Mouse (Mus musculus) intestine, embryonic 15.5 days (tissue): Measurements from ENCODE around the gene Pmp22. TPM values are rescaled to one million over a fixed set of nuclear protein-coding genes. Genes with fewer than 3 reads are reported as not detected.

Experiments used
- ATAC-seq: fragments of 200-750 bp; cut with Nextera tagmentation; 2 replicates; pipeline ENCODE4 v1.8.0; 2017; ENCODE audit warnings: moderate TSS enrichment, moderate library complexity
- H3K27ac ChIP-seq: fragments of 300-500 bp; sonication (generic); 2 replicates; pipeline ENCODE4 v1.5.1; 2015; ENCODE audit warnings: mild to moderate bottlenecking, inconsistent platforms
- H3K27me3 ChIP-seq: fragments of 300-500 bp; sonication (generic); replicated peaks from 2 replicates; pipeline ENCODE4 v1.6.1; 2015; ENCODE audit warnings: inconsistent platforms
- H3K36me3 ChIP-seq: fragments of 300-500 bp; sonication (generic); 2 replicates; pipeline ENCODE4 v1.6.1; 2015; ENCODE audit warnings: inconsistent platforms
- H3K4me1 ChIP-seq: fragments of 300-500 bp; sonication (generic); replicated peaks from 2 replicates; pipeline ENCODE4 v1.6.1; 2015; ENCODE audit warnings: inconsistent platforms
- H3K4me2 ChIP-seq: fragments of 300-500 bp; sonication (generic); replicated peaks from 2 replicates; pipeline ENCODE4 v1.6.1; 2015; ENCODE audit warnings: mild to moderate bottlenecking, inconsistent platforms
- H3K4me3 ChIP-seq: fragments of 300-500 bp; sonication (generic); replicated peaks from 2 replicates; pipeline ENCODE4 v1.5.1; 2015; ENCODE audit warnings: inconsistent platforms
- H3K9ac ChIP-seq: fragments of 300-500 bp; sonication (generic); 2 replicates; pipeline ENCODE4 v1.6.1; 2015; ENCODE audit warnings: inconsistent platforms
- H3K9me3 ChIP-seq: fragments of 300-500 bp; sonication (generic); 2 replicates; pipeline ENCODE4 v1.6.1; 2016; ENCODE audit warnings: inconsistent platforms
- WGBS: fragments of 180-500 bp; shearing (Covaris S2); methylation state at CpG from one replicate; pipeline ENCODE4 v1.1.7; 2015; 5-methylcytosine and 5-hydroxymethylcytosine counted together
- polyA plus RNA-seq: library from polyadenylated mRNA; unstranded; fragments of >200 nt; fragmentation: Nextera tagmentation; extraction: Ambion mirVana; gene quantifications from 2 replicates; pipeline ENCODE4 v1.2.1, GENCODE M21; 2015

Pmp22 gene
- polyA plus RNA-seq, 1 experiment from 2014 or later: 115 TPM

DNA sequence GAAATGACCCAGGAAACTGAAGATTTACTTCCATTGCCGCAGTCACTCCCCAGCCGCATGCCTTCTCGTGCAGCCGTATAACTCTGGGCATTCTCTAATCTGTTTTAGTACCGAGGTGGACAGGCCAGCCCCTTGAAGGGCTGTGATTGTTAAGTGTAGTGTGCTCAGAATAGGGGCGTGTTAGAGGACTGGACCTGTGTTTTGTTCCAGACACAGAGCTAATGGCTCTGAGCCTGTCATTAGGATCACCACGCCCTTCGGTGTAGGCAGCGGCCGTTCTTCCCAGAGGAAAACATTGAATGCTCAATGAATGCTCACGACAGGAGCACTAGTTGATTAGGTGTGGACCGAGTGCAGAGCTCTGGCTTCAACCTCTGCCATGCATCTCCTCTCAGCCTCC lies 1.1 kb downstream of the Pmp22 start:
- Histone ChIP-seq H3K9me3 (no peaks in the 10 kb centered on the region), H3K27me3 (peaks cover 27% of the 10 kb centered on the region; the same call in 1 of the 2 replicates), H3K4me3 (no peak overlapping the region), H3K4me2 (peak overlapping the region; percentile 37), H3K9ac (no peak overlapping the region), H3K4me1 (peaks cover 29% of the 10 kb centered on the region), H3K36me3 (no peaks in the 10 kb centered on the region), H3K27ac (no peak overlapping the region)
- 28% methylated on average over 12 of the region's 12 CpGs for WGBS
- no peak for ATAC-seq

- WGBS: 39% methylated on average over 8 of the region's 8 CpGs
- Histone ChIP-seq H3K9ac (peak overlapping the region; percentile 71; the same call in 1 of the 2 replicates), H3K27ac (no peak overlapping the region)
Observed at GRCm38 (mm10) chr11:63130497-63130896, 1.7 kb downstream of the Pmp22 start.

DNA sequence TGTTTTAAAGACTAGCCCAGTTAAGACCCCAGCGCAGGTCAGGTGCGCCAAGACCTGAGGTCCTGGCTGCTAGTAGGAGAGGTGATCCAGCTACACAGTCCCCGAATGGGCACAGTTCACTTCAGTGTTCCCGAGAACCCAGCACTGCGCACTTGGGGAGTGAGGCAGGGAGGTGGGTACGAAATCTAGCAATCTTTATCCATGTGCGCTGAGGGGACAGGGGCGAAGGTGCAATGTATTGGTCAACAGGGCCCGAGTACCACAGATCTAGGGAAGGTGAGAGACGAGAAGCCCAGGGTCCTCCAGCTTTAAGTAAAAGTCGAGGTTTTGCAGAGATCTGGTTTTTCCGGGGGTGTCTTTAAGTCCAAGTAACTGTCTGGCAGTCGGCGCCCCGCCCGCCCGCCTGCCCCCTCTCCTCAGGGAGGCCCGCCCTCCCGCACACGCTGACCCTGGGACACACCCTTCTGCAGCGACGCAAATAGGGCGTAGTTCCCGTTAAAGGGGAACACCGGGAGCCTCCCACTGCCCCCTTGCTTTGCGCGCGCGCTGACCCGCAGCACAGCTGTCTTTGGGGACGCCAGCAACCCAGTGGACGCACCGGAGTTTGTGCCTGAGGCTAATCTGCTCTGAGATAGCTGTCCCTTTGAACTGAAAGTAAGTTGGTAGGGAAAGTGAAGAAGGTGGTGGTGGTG lies 2.4 kb downstream of the Pmp22 start:
- peak overlapping the region; percentile 96; the same call in 1 of the 2 replicates for H3K27ac ChIP-seq
- H3K27me3 ChIP-seq: peaks cover 27% of the 10 kb centered on the region; the same call in 1 of the 2 replicates
- H3K36me3 ChIP-seq: no peaks in the 10 kb centered on the region
- peaks cover 31% of the 10 kb centered on the region for H3K4me1 ChIP-seq
- WGBS: 5% methylated on average over 33 of the region's 33 CpGs
- peak overlapping the region; percentile 63 for H3K4me3 ChIP-seq
- H3K9me3 ChIP-seq: no peaks in the 10 kb centered on the region
- peak overlapping the region; percentile 71 for H3K9ac ChIP-seq
- ATAC-seq: peak; percentile 39; the same call in 1 of the 2 replicates
- H3K4me2 ChIP-seq: peak overlapping the region; percentile 82

More at GRCm38 (mm10) chr11:63130497-63130896, 1.7 kb downstream of the Pmp22 start:
- peaks cover 31% of the 10 kb centered on the region for H3K4me1 ChIP-seq
- no peak for ATAC-seq
- peaks cover 27% of the 10 kb centered on the region; the same call in 1 of the 2 replicates for H3K27me3 ChIP-seq
- peak overlapping the region; percentile 63 for H3K4me3 ChIP-seq
- peak overlapping the region; percentile 82 for H3K4me2 ChIP-seq
- H3K36me3 ChIP-seq: no peaks in the 10 kb centered on the region
- H3K9me3 ChIP-seq: no peaks in the 10 kb centered on the region

DNA sequence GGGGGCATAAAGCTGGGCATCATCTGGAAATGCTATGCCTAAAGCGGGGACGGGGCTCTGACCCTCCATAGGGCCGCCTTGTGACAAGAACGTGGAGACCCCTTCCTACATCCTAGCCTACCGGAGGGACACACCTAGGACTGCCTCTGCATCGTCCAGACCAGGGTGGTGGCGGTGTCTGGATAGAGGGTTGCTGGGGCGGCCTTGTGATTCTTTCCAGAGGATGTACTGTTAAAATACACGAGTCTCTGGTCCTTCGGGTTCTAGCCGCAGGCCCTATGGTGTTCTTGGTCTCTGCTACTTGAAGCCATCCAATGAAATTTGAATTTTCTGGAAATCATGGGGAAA lies 2.9 kb downstream of the Pmp22 start:
- no peaks in the 10 kb centered on the region for H3K9me3 ChIP-seq
- ATAC-seq: no peak
- H3K9ac ChIP-seq: peak overlapping the region; percentile 71
- H3K36me3 ChIP-seq: no peaks in the 10 kb centered on the region
- peak overlapping the region; percentile 96 for H3K27ac ChIP-seq
- peak overlapping the region; percentile 63 for H3K4me3 ChIP-seq
- WGBS: 6% methylated on average over 11 of the region's 11 CpGs
- H3K27me3 ChIP-seq: peaks cover 27% of the 10 kb centered on the region; the same call in 1 of the 2 replicates
- peaks cover 31% of the 10 kb centered on the region for H3K4me1 ChIP-seq
- H3K4me2 ChIP-seq: peak overlapping the region; percentile 82

- no peak for ATAC-seq
- Histone ChIP-seq H3K27me3 (peaks cover 27% of the 10 kb centered on the region; the same call in 1 of the 2 replicates), H3K4me3 (peak overlapping the region; percentile 63), H3K4me2 (peak overlapping the region; percentile 82), H3K9me3 (no peaks in the 10 kb centered on the region), H3K9ac (peak overlapping the region; percentile 71), H3K27ac (peak overlapping the region; percentile 96), H3K4me1 (peaks cover 31% of the 10 kb centered on the region), H3K36me3 (no peaks in the 10 kb centered on the region)
- 2% methylated on average over 11 of the region's 11 CpGs for WGBS
Observed at GRCm38 (mm10) chr11:63132151-63132500, 3.3 kb downstream of the Pmp22 start.

DNA sequence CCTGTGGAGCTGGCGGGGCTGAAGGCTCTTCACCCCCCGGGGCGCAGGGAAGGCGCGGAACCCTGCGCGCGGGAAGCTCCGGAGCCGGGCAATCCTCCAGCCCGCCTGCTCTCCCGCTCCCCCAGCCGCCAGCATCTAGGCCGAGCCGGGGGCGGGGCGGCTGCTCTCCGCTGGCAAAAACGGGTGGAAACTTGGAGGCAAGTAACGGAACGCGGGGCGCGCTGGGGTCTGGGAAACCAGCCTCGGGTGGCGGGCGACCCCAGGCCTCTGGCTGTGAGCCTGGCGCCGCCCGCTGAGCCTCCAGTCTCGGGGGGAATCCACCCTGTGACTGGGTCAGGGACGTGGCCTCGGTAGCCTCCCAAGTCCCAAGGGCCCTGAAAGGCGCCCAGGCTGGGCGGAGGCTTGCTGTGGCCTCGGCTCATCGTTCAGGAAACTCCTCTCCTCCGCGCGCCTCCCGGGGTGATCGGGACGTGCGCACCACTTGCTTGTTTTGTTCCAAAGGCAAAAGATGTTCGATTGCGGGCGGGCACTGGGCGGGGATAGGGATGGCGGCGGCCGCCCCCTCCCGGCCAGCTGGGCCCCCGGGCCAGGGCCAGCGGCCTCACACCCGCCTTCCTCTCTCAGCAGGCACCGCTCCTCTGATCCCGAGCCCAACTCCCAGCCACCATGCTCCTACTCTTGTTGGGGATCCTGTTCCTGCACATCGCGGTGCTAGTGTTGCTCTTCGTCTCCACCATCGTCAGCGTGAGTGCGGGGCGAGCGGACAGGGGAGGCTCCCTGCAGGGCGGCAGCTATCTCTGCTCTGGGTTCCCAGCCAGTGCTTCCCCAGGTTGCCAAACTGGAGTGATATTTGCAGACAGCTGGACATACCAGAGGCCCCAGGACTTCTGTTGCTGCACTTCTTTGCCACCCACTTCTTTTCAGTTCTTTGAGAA lies 4.0 kb downstream of the Pmp22 start:
- H3K4me2 ChIP-seq: peak overlapping the region; percentile 82
- peaks cover 31% of the 10 kb centered on the region for H3K4me1 ChIP-seq
- no peaks in the 10 kb centered on the region for H3K9me3 ChIP-seq
- H3K4me3 ChIP-seq: peak overlapping the region; percentile 63
- H3K9ac ChIP-seq: peak overlapping the region; percentile 71
- no peaks in the 10 kb centered on the region for H3K36me3 ChIP-seq
- under 1% methylated on average over 65 of the region's 66 CpGs for WGBS
- peaks cover 27% of the 10 kb centered on the region; the same call in 1 of the 2 replicates for H3K27me3 ChIP-seq
- peak overlapping the region; percentile 96 for H3K27ac ChIP-seq
- peak; percentile 76 for ATAC-seq

DNA sequence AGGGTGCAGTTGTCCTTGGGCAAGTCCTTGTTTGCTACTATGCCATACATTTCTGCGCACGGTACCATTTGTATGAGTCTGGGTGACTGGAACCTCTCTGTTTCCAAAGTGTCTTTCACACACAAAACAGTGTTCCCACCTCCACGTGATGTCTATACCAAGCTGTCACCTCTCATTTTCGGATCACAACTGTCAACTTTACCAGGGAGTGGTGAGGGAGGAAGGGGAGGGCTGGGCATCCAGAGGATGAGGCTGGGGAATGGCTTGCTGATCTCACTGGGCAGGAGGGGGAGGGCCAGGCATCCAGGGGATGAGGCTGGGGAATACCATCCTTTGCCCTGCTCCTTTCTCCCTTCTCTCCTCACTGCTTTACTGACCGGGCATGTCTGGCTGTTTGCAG lies 5.2 kb downstream of the Pmp22 start:
- Histone ChIP-seq H3K27me3 (peaks cover 27% of the 10 kb centered on the region; the same call in 1 of the 2 replicates), H3K4me3 (no peak overlapping the region), H3K4me1 (peaks cover 30% of the 10 kb centered on the region), H3K9me3 (no peaks in the 10 kb centered on the region), H3K27ac (no peak overlapping the region), H3K9ac (no peak overlapping the region), H3K36me3 (no peaks in the 10 kb centered on the region), H3K4me2 (peak overlapping the region; percentile 82)
- no peak for ATAC-seq
- WGBS: 87% methylated on average over 5 of the region's 5 CpGs

DNA sequence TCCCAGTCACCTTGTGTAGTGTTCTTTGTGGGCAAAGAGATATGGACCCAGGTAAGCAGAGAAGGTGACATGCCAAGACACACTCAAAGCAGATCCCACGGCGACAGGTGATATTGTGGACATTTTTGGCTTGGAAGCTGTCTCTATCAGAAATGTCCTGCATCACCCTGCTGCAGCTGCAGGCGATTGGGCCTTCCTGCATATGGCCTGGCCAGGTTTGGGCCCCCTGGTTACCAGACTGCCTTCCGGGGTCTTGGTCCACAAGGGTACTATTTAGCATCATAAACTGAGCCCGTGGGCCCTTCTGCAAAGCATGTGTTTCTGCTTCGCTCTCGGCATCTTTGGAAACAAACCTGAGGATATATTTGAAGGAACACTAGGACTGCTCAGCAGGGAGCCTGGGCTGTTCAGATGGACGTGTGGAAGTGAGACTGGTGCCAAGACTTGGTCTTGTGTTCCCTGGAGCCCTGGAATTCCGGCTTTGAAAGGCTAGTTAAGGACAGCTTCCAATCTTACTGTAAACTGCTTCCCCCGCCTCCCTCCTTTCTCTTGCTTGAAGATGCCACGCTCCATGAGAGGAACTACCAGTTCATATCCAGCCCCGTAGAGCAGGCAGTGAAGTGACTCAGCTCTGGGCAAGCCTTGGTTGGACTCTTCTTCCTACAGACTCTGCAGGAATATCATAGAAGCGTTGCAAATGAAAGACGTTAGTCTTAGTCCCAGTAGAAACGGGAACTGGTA lies 6.1 kb downstream of the Pmp22 start:
- WGBS: 67% methylated on average over 15 of the region's 15 CpGs
- no peak for ATAC-seq

DNA sequence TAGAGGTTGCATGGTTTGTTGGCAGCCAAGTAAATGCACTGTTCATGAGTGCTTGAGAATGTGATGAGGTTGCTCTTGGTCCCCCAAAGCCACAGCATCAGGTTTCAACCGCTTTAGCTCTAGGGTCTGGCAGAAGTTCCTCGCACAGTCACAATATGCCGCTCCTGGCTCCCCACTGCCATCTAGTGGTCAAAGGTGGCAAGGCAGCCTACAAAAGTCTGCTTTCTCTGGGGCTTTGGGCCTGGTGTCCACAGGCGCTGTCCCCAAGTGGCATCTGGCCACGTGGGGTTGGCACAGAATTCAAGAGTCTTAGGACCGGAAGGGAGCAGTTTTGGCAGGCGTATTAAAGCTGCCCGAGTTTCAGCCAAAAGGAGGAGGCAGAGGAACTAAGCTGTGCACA lies 6.8 kb downstream of the Pmp22 start:
- H3K27me3 ChIP-seq: peaks cover 23% of the 10 kb centered on the region; the same call in 1 of the 2 replicates
- no peaks in the 10 kb centered on the region for H3K9me3 ChIP-seq
- H3K9ac ChIP-seq: 0 out of 2 replicates have a peak overlapping the region, but pooled peaks have one; percentile 2
- ATAC-seq: peak; percentile 43
- no peaks in the 10 kb centered on the region for H3K36me3 ChIP-seq
- peaks cover 17% of the 10 kb centered on the region for H3K4me1 ChIP-seq
- no peak overlapping the region for H3K4me3 ChIP-seq
- WGBS: 6% methylated on average over 8 of the region's 8 CpGs
- H3K4me2 ChIP-seq: no peak overlapping the region
- peak overlapping the region; percentile 54; the same call in 1 of the 2 replicates for H3K27ac ChIP-seq

More for the DNA sequence above, 6.1 kb downstream of the Pmp22 start:
- Histone ChIP-seq H3K4me2 (no peak overlapping the region), H3K4me1 (peaks cover 23% of the 10 kb centered on the region), H3K9me3 (no peaks in the 10 kb centered on the region), H3K4me3 (no peak overlapping the region), H3K27ac (peak overlapping the region; percentile 54), H3K9ac (no peak overlapping the region), H3K36me3 (no peaks in the 10 kb centered on the region), H3K27me3 (peaks cover 27% of the 10 kb centered on the region; the same call in 1 of the 2 replicates)

GRCm38 (mm10) chr11:63136205-63136604 lies 7.4 kb downstream of the Pmp22 start:
- ATAC-seq: no peak
- Histone ChIP-seq H3K4me1 (peaks cover 11% of the 10 kb centered on the region), H3K27ac (0 out of 2 replicates have a peak overlapping the region, but pooled peaks have one; percentile 54), H3K36me3 (no peaks in the 10 kb centered on the region), H3K27me3 (peaks cover 22% of the 10 kb centered on the region; the same call in 1 of the 2 replicates), H3K9ac (no peak overlapping the region), H3K4me3 (no peak overlapping the region), H3K4me2 (no peak overlapping the region), H3K9me3 (no peaks in the 10 kb centered on the region)
- WGBS: 58% methylated on average over 6 of the region's 6 CpGs

GRCm38 (mm10) chr11:63136836-63137416 lies 8.1 kb downstream of the Pmp22 start:
- 79% methylated on average over 4 of the region's 4 CpGs for WGBS
- Histone ChIP-seq H3K4me2 (no peak overlapping the region), H3K9ac (no peak overlapping the region), H3K9me3 (no peaks in the 10 kb centered on the region), H3K27me3 (peaks cover 15% of the 10 kb centered on the region; the same call in 1 of the 2 replicates), H3K36me3 (no peaks in the 10 kb centered on the region), H3K4me1 (peaks cover 10% of the 10 kb centered on the region; the same call in 1 of the 2 replicates), H3K4me3 (no peak overlapping the region), H3K27ac (no peak overlapping the region)
- ATAC-seq: no peak
